Mouse (Mus musculus): ENCODE results near the gene Cetn2. TPM values are rescaled to one million over a fixed set of nuclear protein-coding genes. Genes with fewer than 3 reads are reported as not detected.

Gene Cetn2
- polyA plus RNA-seq, 1 experiment from 2014 or later, result 62.6 TPM

GRCm38 (mm10) chrX:72908404-72908741, 9.8 kb downstream of the Cetn2 start:
- peak; percentile 86 for ATAC-seq (ENCODE audit: low read depth)
- no peaks in the 10 kb centered on the region for H3K36me3 ChIP-seq (ENCODE audit: control insufficient read depth, insufficient read depth, low read length)
- 17% methylated on average over 2 of the region's 2 CpGs for WGBS
- H3K4me1 ChIP-seq (ENCODE audit: control insufficient read depth, insufficient read depth, low read length), result no peaks in the 10 kb centered on the region
- no peak overlapping the region for H3K9ac ChIP-seq (replicated peaks; ENCODE audit: low read depth, low read length)
- no peak overlapping the region for H3K4me3 ChIP-seq (ENCODE audit: low read depth, low read length)
- H3K4me2 ChIP-seq (ENCODE audit: low read depth, low read length), result no peak overlapping the region
- no peaks in the 10 kb centered on the region for H3K9me3 ChIP-seq (ENCODE audit: control insufficient read depth, low read length)
- H3K27me3 ChIP-seq (ENCODE audit: control insufficient read depth, insufficient read depth, low read length), result no peaks in the 10 kb centered on the region
- H3K27ac ChIP-seq (ENCODE audit: low read depth, low read length), result no peak overlapping the region

GRCm38 (mm10) chrX:72907619-72908403, 10.4 kb downstream of the Cetn2 start:
- Histone ChIP-seq H3K27me3 (ENCODE audit: control insufficient read depth, insufficient read depth, low read length) (no peaks in the 10 kb centered on the region), H3K4me1 (ENCODE audit: control insufficient read depth, insufficient read depth, low read length) (no peaks in the 10 kb centered on the region), H3K4me2 (ENCODE audit: low read depth, low read length) (no peak overlapping the region), H3K9me3 (ENCODE audit: control insufficient read depth, low read length) (no peaks in the 10 kb centered on the region), H3K36me3 (ENCODE audit: control insufficient read depth, insufficient read depth, low read length) (no peaks in the 10 kb centered on the region), H3K4me3 (ENCODE audit: low read depth, low read length) (no peak overlapping the region), H3K9ac (replicated peaks; ENCODE audit: low read depth, low read length) (no peak overlapping the region), H3K27ac (ENCODE audit: low read depth, low read length) (no peak overlapping the region)
- ATAC-seq (ENCODE audit: low read depth), result peak; percentile 84
- WGBS, result 57% methylated on average over 6 of the region's 6 CpGs

GRCm38 (mm10) chrX:72902530-72902929, 15.7 kb downstream of the Cetn2 start:
- Histone ChIP-seq H3K9ac (replicated peaks; ENCODE audit: low read depth, low read length) (no peak overlapping the region), H3K4me1 (ENCODE audit: control insufficient read depth, insufficient read depth, low read length) (no peaks in the 10 kb centered on the region), H3K27me3 (ENCODE audit: control insufficient read depth, insufficient read depth, low read length) (no peaks in the 10 kb centered on the region), H3K4me2 (ENCODE audit: low read depth, low read length) (no peak overlapping the region), H3K27ac (ENCODE audit: low read depth, low read length) (no peak overlapping the region), H3K4me3 (ENCODE audit: low read depth, low read length) (no peak overlapping the region), H3K36me3 (ENCODE audit: control insufficient read depth, insufficient read depth, low read length) (no peaks in the 10 kb centered on the region), H3K9me3 (ENCODE audit: control insufficient read depth, low read length) (no peaks in the 10 kb centered on the region)
- 18% methylated on average over 1 of the region's 1 CpGs for WGBS
- ATAC-seq (ENCODE audit: low read depth), result no peak

GRCm38 (mm10) chrX:72896055-72896437, 22.2 kb downstream of the Cetn2 start:
- Histone ChIP-seq H3K27ac (ENCODE audit: low read depth, low read length) (peak overlapping the region; percentile 73; the same call in 1 of the 2 replicates), H3K9ac (replicated peaks; ENCODE audit: low read depth, low read length) (no peak overlapping the region), H3K36me3 (ENCODE audit: control insufficient read depth, insufficient read depth, low read length) (no peaks in the 10 kb centered on the region), H3K9me3 (ENCODE audit: control insufficient read depth, low read length) (no peaks in the 10 kb centered on the region), H3K4me2 (ENCODE audit: low read depth, low read length) (no peak overlapping the region), H3K4me1 (ENCODE audit: control insufficient read depth, insufficient read depth, low read length) (no peaks in the 10 kb centered on the region; the same call in 1 of the 2 replicates), H3K4me3 (ENCODE audit: low read depth, low read length) (no peak overlapping the region), H3K27me3 (ENCODE audit: control insufficient read depth, insufficient read depth, low read length) (no peaks in the 10 kb centered on the region)
- WGBS, result 55% methylated on average over 1 of the region's 1 CpGs
- no peak for ATAC-seq (ENCODE audit: low read depth)

GRCm38 (mm10) chrX:72895388-72896054, 22.7 kb downstream of the Cetn2 start:
- Histone ChIP-seq H3K27me3 (ENCODE audit: control insufficient read depth, insufficient read depth, low read length) (no peaks in the 10 kb centered on the region), H3K9me3 (ENCODE audit: control insufficient read depth, low read length) (no peaks in the 10 kb centered on the region), H3K4me3 (ENCODE audit: low read depth, low read length) (no peak overlapping the region), H3K27ac (ENCODE audit: low read depth, low read length) (peak overlapping the region; percentile 73), H3K36me3 (ENCODE audit: control insufficient read depth, insufficient read depth, low read length) (no peaks in the 10 kb centered on the region), H3K4me2 (ENCODE audit: low read depth, low read length) (no peak overlapping the region; the same call in 1 of the 2 replicates), H3K4me1 (ENCODE audit: control insufficient read depth, insufficient read depth, low read length) (no peaks in the 10 kb centered on the region; the same call in 1 of the 2 replicates), H3K9ac (replicated peaks; ENCODE audit: low read depth, low read length) (no peak overlapping the region)
- ATAC-seq (ENCODE audit: low read depth), result peak; percentile 97
- WGBS, result 34% methylated on average over 5 of the region's 5 CpGs

Other genes with a start within 250 kb of the Cetn2 start
- gene Gabrq, start 93.2 kb downstream of the Cetn2 start, polyA plus RNA-seq (2014; fragmentation: Nextera tagmentation; extraction: Ambion mirVana), result 3.4 and 4.5 TPM in 2 replicates
- gene Nsdhl, start 146 bp upstream of the Cetn2 start, polyA plus RNA-seq (2014; fragmentation: Nextera tagmentation; extraction: Ambion mirVana), result 49.6 and 56.1 TPM in 2 replicates
- 0.45 and 0.83 TPM in 2 replicates for gene Zfp185, start 68.9 kb upstream of the Cetn2 start, polyA plus RNA-seq (2014; fragmentation: Nextera tagmentation; extraction: Ambion mirVana)
- 0.12 and 0.19 TPM in 2 replicates for gene Pnma5, start 118.7 kb upstream of the Cetn2 start, polyA plus RNA-seq (2014; fragmentation: Nextera tagmentation; extraction: Ambion mirVana)
- gene Pnma3, start 146.4 kb upstream of the Cetn2 start, polyA plus RNA-seq (2014; fragmentation: Nextera tagmentation; extraction: Ambion mirVana), result 2.2 and 4.6 TPM in 2 replicates
- gene Xlr4a, start 164.1 kb upstream of the Cetn2 start, polyA plus RNA-seq (2014; fragmentation: Nextera tagmentation; extraction: Ambion mirVana), result 0.33 TPM in 1 of 2 replicates, not detected in the other
- 2.7 and 6.0 TPM in 2 replicates for gene Xlr3a, start 178.7 kb upstream of the Cetn2 start, polyA plus RNA-seq (2014; fragmentation: Nextera tagmentation; extraction: Ambion mirVana)
- 0.70 TPM in 1 of 2 replicates, not detected in the other for gene Gm14685, start 198.6 kb upstream of the Cetn2 start, polyA plus RNA-seq (2014; fragmentation: Nextera tagmentation; extraction: Ambion mirVana)
- not detected in 2 replicates for gene Xlr5b, start 230.4 kb upstream of the Cetn2 start, polyA plus RNA-seq (2014; fragmentation: Nextera tagmentation; extraction: Ambion mirVana)
- 0.52 TPM in 1 of 2 replicates, not detected in the other for gene DXBay18, start 231.0 kb upstream of the Cetn2 start, polyA plus RNA-seq (2014; fragmentation: Nextera tagmentation; extraction: Ambion mirVana)